Mouse (Mus musculus) forebrain, embryonic 14.5 days (tissue): ENCODE results near the gene Dffa. TPM values are rescaled to one million over a fixed set of nuclear protein-coding genes. Genes with fewer than 3 reads are reported as not detected.
"Not testable (repeated sequence)": the region's sequence is repeated elsewhere in the genome, so short reads cannot be mapped to it uniquely, and the experiment has no call there.

Experiments used
- ATAC-seq: fragments of 200-750 bp; cut with Nextera tagmentation; 2 replicates; pipeline ENCODE4 v1.8.0; 2017; ENCODE audit warnings: mild to moderate bottlenecking, moderate library complexity
- DNase-seq: peaks from one replicate; pipeline ENCODE4 v3.0.0-alpha.2; 2015; ENCODE audit warnings: low spot score
- H3K27ac ChIP-seq: fragments of 300-500 bp; sonication (generic); 2 replicates; pipeline ENCODE4 v1.5.1; 2014; ENCODE audit warnings: low read depth, mild to moderate bottlenecking, control low read depth, low read length, moderate library complexity
- H3K27me3 ChIP-seq: fragments of 300-500 bp; sonication (generic); replicated peaks from 2 replicates; pipeline ENCODE4 v1.6.1; 2014; ENCODE audit warnings: low read length, control low read depth, mixed read lengths; ENCODE audit not compliant: control insufficient read depth, insufficient read depth
- H3K36me3 ChIP-seq: fragments of 300-500 bp; sonication (generic); 2 replicates; pipeline ENCODE4 v1.6.1; 2014; ENCODE audit warnings: low read length, control low read depth; ENCODE audit not compliant: control insufficient read depth, insufficient read depth
- H3K4me1 ChIP-seq: fragments of 300-500 bp; sonication (generic); 2 replicates; pipeline ENCODE4 v1.6.1; 2014; ENCODE audit warnings: antibody characterized with exemption, low read length, control low read depth; ENCODE audit not compliant: control insufficient read depth, insufficient read depth
- H3K4me2 ChIP-seq: fragments of 300-500 bp; sonication (generic); 2 replicates; pipeline ENCODE4 v1.6.1; 2014; ENCODE audit warnings: mild to moderate bottlenecking, control low read depth, low read length
- H3K4me3 ChIP-seq: fragments of 300-500 bp; sonication (generic); 2 replicates; pipeline ENCODE4 v1.5.1; 2014; ENCODE audit warnings: low read depth, low read length, control low read depth
- H3K9ac ChIP-seq: fragments of 300-500 bp; sonication (generic); 2 replicates; pipeline ENCODE4 v1.6.1; 2014; ENCODE audit warnings: mild to moderate bottlenecking, low read length, control low read depth, moderate library complexity
- H3K9me3 ChIP-seq: fragments of 300-500 bp; sonication (generic); replicated peaks from 2 replicates; pipeline ENCODE4 v1.6.1; 2016; ENCODE audit warnings: low read length, control low read depth, mixed read lengths; ENCODE audit not compliant: control insufficient read depth
- WGBS: fragments of 180-500 bp; shearing (Covaris S2); extraction: QIAGEN DNeasy Blood & Tissue Kit; methylation state at CpG from one replicate; pipeline ENCODE4 v1.1.7; 2014; 5-methylcytosine and 5-hydroxymethylcytosine counted together
- polyA plus RNA-seq: library from polyadenylated mRNA; unstranded; fragments of >200 nt; fragmentation: Nextera tagmentation; extraction: Ambion mirVana; gene quantifications from 2 replicates; pipeline ENCODE4 v1.2.1, GENCODE M21; 2014

Dffa gene
- polyA plus RNA-seq, 1 experiment from 2014 or later, result 17.8 TPM

- no peak overlapping the region for H3K4me2 ChIP-seq
- H3K36me3 ChIP-seq, result peaks cover 55% of the 10 kb centered on the region
- no peak overlapping the region for H3K9ac ChIP-seq
- ATAC-seq (no peak), DNase-seq (no peak)
- WGBS, result 39% methylated on average over 1 of the region's 1 CpGs
- H3K9me3 ChIP-seq, result no peaks in the 10 kb centered on the region
- H3K4me1 ChIP-seq, result no peaks in the 10 kb centered on the region
- H3K4me3 ChIP-seq, result no peak overlapping the region
- H3K27me3 ChIP-seq, result no peaks in the 10 kb centered on the region
- no peak overlapping the region for H3K27ac ChIP-seq
Measured at GRCm38 (mm10) chr4:149163196-149163595, 59.2 kb downstream of the Dffa start.

GRCm38 (mm10) chr4:149164150-149164549, 60.2 kb downstream of the Dffa start:
- 68% methylated on average over 5 of the region's 5 CpGs for WGBS
- ATAC-seq (no peak), DNase-seq (no peak)
- Histone ChIP-seq H3K27ac (no peak overlapping the region), H3K9ac (no peak overlapping the region), H3K27me3 (no peaks in the 10 kb centered on the region), H3K4me3 (no peak overlapping the region), H3K36me3 (peaks cover 46% of the 10 kb centered on the region), H3K4me1 (no peaks in the 10 kb centered on the region), H3K9me3 (no peaks in the 10 kb centered on the region), H3K4me2 (no peak overlapping the region)

GRCm38 (mm10) chr4:149166215-149166946, 62.4 kb downstream of the Dffa start, which contains the start of gene Pgd:
Pgd (minus strand) TSS chr4:149166771.
- DNase-seq, result peak; percentile 98
- no peaks in the 10 kb centered on the region for H3K27me3 ChIP-seq

GRCm38 (mm10) chr4:149166957-149167611, 63.1 kb downstream of the Dffa start:
- peak; percentile 33 for DNase-seq
- Histone ChIP-seq H3K4me2 (peak overlapping the region; percentile 79), H3K27ac (no peak overlapping the region), H3K4me1 (no peaks in the 10 kb centered on the region), H3K36me3 (0 out of 2 replicates have a peak, but pooled peaks cover 20% of the 10 kb centered on the region), H3K9me3 (no peaks in the 10 kb centered on the region), H3K9ac (peak overlapping the region; percentile 88), H3K4me3 (peak overlapping the region; percentile 90), H3K27me3 (no peaks in the 10 kb centered on the region)
- ATAC-seq, result peak; percentile 66
- under 1% methylated on average over 27 of the region's 27 CpGs for WGBS

More at GRCm38 (mm10) chr4:149166215-149166946, 62.4 kb downstream of the Dffa start, which contains the start of gene Pgd:
- no peaks in the 10 kb centered on the region for H3K9me3 ChIP-seq
- under 1% methylated on average over 47 of the region's 59 CpGs for WGBS
- peak; percentile 100 for ATAC-seq
- no peaks in the 10 kb centered on the region for H3K4me1 ChIP-seq
- H3K4me3 ChIP-seq, result peak within 1 kb of the TSS; percentile 90
- H3K4me2 ChIP-seq, result peak within 1 kb of the TSS; percentile 87
- peaks cover 26% of the 10 kb centered on the region for H3K36me3 ChIP-seq
- H3K27ac ChIP-seq, result peak within 1 kb of the TSS; percentile 60
- peak within 1 kb of the TSS; percentile 88 for H3K9ac ChIP-seq

GRCm38 (mm10) chr4:149168016-149168415, 64.1 kb downstream of the Dffa start:
- WGBS, result 71% methylated on average over 2 of the region's 2 CpGs
- DNase-seq (no peak), ATAC-seq (no peak)
- H3K4me3 ChIP-seq, result no peak overlapping the region
- no peaks in the 10 kb centered on the region for H3K27me3 ChIP-seq
- no peak overlapping the region for H3K9ac ChIP-seq
- no peak overlapping the region for H3K27ac ChIP-seq
- H3K4me1 ChIP-seq, result no peaks in the 10 kb centered on the region
- H3K9me3 ChIP-seq, result no peaks in the 10 kb centered on the region
- no peak overlapping the region for H3K4me2 ChIP-seq
- 0 out of 2 replicates have a peak, but pooled peaks cover 17% of the 10 kb centered on the region for H3K36me3 ChIP-seq

- not testable (repeated sequence) for H3K9me3 ChIP-seq, H3K27ac ChIP-seq, H3K9ac ChIP-seq, ATAC-seq, H3K4me3 ChIP-seq, H3K36me3 ChIP-seq, DNase-seq, H3K4me2 ChIP-seq, H3K4me1 ChIP-seq, H3K27me3 ChIP-seq
- 76% methylated on average over 7 of the region's 8 CpGs for WGBS
Measured at GRCm38 (mm10) chr4:149169926-149170325, 66.0 kb downstream of the Dffa start.

Other genes with a start within 250 kb of the Dffa start
- gene Pex14, start 4.3 kb upstream of the Dffa start, polyA plus RNA-seq, result 30.7 and 43.1 TPM in 2 replicates
- 0.63 and 1.7 TPM in 2 replicates for gene Cort, start 22.6 kb downstream of the Dffa start, polyA plus RNA-seq
- 24.4 and 29.2 TPM in 2 replicates for gene Cenps, start 33.5 kb downstream of the Dffa start, polyA plus RNA-seq
- 46.7 and 48.1 TPM in 2 replicates for gene Pgd, start 62.6 kb downstream of the Dffa start, polyA plus RNA-seq
- gene Kif1b, start 203.5 kb downstream of the Dffa start, polyA plus RNA-seq, result 101 and 132 TPM in 2 replicates